Mouse (Mus musculus) spleen, adult 2 months (tissue): ENCODE results near the gene Zfp385c.

Experiments used
- CTCF ChIP-seq: fragments of 200-500 bp; IDR thresholded peaks from 2 replicates; pipeline ENCODE4 v1.5.1; 2011; ENCODE audit warnings: mild to moderate bottlenecking, inconsistent platforms; ENCODE audit not compliant: insufficient read depth, insufficient read length, insufficient replicate concordance; ENCODE audit errors: extremely low read depth
- POLR2A ChIP-seq: fragments of 200-500 bp; IDR thresholded peaks from 2 replicates; pipeline ENCODE4 v1.6.1; 2011; ENCODE audit warnings: low read depth, low read length, inconsistent platforms

DNA sequence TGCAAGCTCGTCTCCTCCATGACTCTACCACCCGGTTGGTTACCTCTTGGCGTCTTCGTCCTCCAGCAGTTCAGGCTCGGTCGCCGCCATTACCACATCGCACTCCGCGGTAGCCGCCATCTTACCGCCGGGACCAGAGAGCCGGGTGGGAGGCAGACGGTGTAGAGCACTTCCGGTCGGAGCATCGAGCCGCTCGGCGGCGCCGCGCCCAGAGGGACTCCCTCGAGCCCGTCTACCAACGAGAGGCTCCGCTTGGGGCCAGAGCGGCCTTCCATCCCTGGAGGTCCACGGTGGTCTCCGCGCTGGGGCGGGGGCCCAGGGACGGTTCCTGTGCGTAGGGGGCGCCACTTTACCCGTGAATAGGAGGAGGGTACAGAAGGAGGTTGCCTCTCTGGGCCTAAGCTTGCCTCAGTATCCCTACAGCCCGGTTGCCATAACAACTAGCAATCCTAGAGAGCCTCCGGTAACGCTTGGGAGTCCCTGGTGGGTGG is 72.7 kb downstream of the Zfp385c start:
- TF ChIP-seq CTCF (no peak), POLR2A (peak; percentile 80)
